Mouse (Mus musculus) heart, embryonic 10.5 days (tissue): ENCODE results near the gene Actl11. TPM values are rescaled to one million over a fixed set of nuclear protein-coding genes. Genes with fewer than 3 reads are reported as not detected.

ENCODE experiments used
- DNase-seq: peaks from one replicate; pipeline ENCODE4 v3.0.0-alpha.2; 2017; ENCODE audit warnings: low spot score
- H3K27ac ChIP-seq: fragments of 300-500 bp; sonication (generic); 2 replicates; pipeline ENCODE4 v1.5.1; 2016; ENCODE audit warnings: mild to moderate bottlenecking
- H3K27me3 ChIP-seq: fragments of 300-500 bp; sonication (generic); 2 replicates; pipeline ENCODE4 v1.6.1; 2016; ENCODE audit warnings: mild to moderate bottlenecking; ENCODE audit not compliant: poor library complexity, insufficient read depth, severe bottlenecking
- H3K36me3 ChIP-seq: fragments of 300-500 bp; sonication (generic); 2 replicates; pipeline ENCODE4 v1.6.1; 2016; ENCODE audit warnings: mild to moderate bottlenecking, moderate library complexity
- H3K4me1 ChIP-seq: fragments of 300-500 bp; sonication (generic); 2 replicates; pipeline ENCODE4 v1.6.1; 2016; ENCODE audit warnings: mild to moderate bottlenecking
- H3K4me3 ChIP-seq: fragments of 300-500 bp; sonication (generic); 2 replicates; pipeline ENCODE4 v1.5.1; 2016; ENCODE audit warnings: mild to moderate bottlenecking, moderate library complexity
- H3K9me3 ChIP-seq: fragments of 300-500 bp; sonication (generic); 2 replicates; pipeline ENCODE4 v1.6.1; 2016; ENCODE audit warnings: mild to moderate bottlenecking, moderate library complexity
- WGBS: fragments of 180-500 bp; shearing (Covaris S2); methylation state at CpG from one replicate; pipeline ENCODE4 v1.1.7; 2016; 5-methylcytosine and 5-hydroxymethylcytosine counted together
- polyA plus RNA-seq: library from polyadenylated mRNA; unstranded; fragments of >200 nt; fragmentation: Nextera tagmentation; extraction: Ambion mirVana; gene quantifications from 2 replicates; pipeline ENCODE4 v1.2.1, GENCODE M21; 2016

Actl11 gene
- polyA plus RNA-seq, 1 experiment from 2014 or later: not detected

DNA sequence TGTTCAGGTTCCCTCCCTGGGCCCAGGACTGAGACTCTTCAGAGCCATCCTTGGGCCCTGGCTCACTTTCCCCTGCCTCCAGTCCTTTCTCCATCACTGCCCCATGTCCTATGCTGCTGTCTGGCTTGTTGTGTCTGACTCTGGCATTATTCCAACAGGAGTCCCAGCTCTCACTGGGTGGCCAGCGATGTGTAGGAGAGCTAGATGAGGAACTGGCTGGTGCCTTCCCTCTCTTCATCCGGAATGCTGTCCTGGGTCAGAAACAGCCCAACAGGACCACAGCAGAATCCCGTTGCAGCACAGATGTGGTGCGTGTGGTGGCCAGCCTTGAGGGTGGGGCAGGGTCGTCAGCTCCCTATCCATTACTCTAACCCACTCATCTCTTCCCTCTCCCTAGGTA lies 42.0 kb downstream of the Actl11 start:
- DNase-seq: no peak
- H3K27ac ChIP-seq: peak overlapping the region; percentile 59; the same call in 1 of the 2 replicates
- H3K4me3 ChIP-seq: no peak overlapping the region
- peaks cover 32% of the 10 kb centered on the region for H3K4me1 ChIP-seq
- no peaks in the 10 kb centered on the region for H3K9me3 ChIP-seq
- 93% methylated on average over 5 of the region's 5 CpGs for WGBS
- peaks cover 54% of the 10 kb centered on the region for H3K36me3 ChIP-seq
- H3K27me3 ChIP-seq: no peaks in the 10 kb centered on the region

DNA sequence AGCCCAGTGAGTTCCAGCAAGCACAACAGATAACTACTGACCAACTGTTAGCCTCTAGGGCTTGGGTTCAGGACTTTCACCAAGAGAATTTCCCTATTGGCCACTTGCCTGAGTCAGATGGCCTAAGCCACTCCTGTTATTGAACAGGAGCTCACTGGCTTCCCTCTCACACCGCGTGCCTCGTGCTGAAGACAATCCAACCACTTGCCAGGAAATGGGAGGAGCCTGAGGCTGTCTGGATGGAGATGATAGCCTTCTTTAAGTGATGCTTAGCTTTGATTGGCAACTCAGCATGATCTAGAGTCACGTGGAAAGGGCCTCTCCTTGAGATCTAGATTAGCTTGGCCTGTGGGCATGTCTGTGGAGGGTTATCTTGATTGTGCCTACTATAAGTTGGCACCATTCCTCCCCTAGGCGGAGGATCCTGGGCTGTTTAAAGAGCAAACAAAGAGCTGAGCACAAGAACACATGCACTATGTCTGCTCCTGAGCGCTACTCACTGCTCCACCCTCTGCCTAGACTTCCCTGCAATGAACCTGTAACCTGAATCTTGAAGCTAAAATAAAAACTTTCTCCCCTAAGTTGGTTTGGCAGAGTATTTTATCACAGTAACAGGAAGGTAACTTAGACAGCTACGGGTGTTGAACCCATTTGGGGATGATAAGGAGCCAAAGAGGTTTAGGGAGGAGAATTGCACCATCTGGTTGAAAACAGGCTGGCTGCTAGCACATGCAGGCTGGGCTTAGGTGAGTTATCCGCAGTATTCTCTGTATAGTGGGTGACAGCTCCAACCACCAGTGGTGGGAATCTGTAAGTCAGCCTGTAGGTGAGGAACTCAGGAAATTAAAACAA lies 43.6 kb downstream of the Actl11 start:
- H3K4me1 ChIP-seq: peaks cover 44% of the 10 kb centered on the region
- H3K4me3 ChIP-seq: no peak overlapping the region
- 55% methylated on average over 8 of the region's 8 CpGs for WGBS
- H3K36me3 ChIP-seq: peaks cover 50% of the 10 kb centered on the region
- peak; percentile 91 for DNase-seq
- no peaks in the 10 kb centered on the region for H3K27me3 ChIP-seq
- H3K9me3 ChIP-seq: no peaks in the 10 kb centered on the region
- peak overlapping the region; percentile 59 for H3K27ac ChIP-seq

DNA sequence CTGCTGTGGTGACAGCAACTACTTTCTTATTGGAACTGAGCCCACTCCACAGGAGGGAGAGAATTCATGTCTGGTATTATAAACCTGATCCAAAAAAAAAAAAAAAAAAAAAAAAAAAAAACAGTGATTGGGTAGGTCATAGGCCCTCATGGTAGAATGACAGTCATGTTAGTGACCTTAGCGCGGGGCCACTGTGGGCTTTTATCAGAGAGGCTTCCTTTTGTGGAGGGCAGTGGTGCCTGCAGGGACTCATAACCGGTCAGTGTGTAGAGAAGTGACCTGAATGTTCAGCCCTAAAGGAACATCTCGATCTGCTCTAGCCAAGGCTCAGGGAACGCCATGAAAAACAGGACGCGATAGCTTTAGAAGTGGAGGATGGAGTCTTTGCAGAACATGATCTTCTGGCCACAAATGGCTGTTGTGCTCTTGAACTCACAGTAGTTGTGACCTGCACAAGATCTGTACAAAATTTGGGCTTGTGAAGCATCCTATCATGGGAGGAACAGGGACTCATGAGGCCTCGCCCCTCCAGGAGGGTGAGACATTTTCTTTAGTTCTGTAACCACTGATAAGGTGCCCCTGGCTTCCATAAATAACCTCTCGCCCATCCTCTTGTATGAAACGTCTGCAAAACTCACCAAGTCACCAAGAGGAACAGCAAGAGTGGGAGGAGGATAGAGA lies 46.4 kb downstream of the Actl11 start:
- H3K4me3 ChIP-seq: peak overlapping the region; percentile 54
- H3K27me3 ChIP-seq: no peaks in the 10 kb centered on the region
- peak; percentile 87 for DNase-seq
- H3K27ac ChIP-seq: peak overlapping the region; percentile 92
- peaks cover 61% of the 10 kb centered on the region for H3K4me1 ChIP-seq
- H3K36me3 ChIP-seq: peaks cover 51% of the 10 kb centered on the region
- H3K9me3 ChIP-seq: no peaks in the 10 kb centered on the region
- WGBS: 36% methylated on average over 10 of the region's 10 CpGs

DNA sequence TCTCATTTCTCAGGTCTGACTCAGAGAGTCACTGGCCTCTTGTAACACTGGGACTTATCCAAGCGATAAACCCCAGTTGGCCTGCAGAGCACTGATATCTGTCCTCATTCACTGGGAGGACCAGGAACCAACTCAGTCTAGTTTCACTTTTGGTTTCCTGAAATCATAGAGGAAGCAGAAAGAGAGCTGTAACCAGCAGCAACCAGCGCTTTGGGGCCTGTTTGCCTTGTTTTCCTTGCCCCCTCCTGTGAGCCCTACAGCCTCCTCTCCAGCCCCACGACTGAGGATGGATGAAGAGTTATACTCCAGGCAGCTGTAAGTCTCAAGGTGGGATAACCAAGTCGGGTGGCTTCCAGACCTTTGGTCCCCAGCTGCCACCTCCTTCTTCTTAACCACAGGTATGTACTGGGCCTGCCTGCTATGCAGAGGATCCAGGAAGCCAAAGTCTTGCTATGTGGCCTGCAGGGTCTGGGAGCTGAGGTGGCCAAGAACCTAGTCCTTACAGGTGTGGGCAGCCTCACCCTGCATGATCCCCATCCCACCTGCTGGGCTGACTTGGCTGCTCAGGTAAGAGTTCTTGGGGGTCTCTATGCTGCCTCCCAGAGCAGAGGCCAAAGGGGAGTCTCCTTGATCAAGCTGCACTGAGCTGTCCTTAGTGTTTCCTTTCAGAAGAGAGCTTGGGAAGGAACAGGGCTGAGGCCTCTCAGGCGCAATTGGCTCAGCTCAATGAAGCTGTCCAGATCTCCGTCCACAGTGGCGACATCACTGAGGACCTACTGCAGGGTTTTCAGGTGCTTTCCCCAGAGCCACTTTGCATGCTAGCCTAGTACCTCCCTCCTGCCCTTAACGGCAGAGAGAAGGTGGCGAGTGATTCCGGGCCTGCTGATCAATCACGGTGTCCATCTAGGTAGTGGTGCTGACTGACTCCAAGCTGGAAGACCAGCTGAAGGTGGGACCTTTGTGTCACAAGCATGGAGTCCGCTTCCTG lies 47.4 kb downstream of the Actl11 start, which contains the start of gene Uba7:
Uba7 (plus strand) TSS at position 107 of the 988 bp plus-strand sequence.
- peaks cover 66% of the 10 kb centered on the region for H3K4me1 ChIP-seq
- H3K36me3 ChIP-seq: peaks cover 47% of the 10 kb centered on the region
- 40% methylated on average over 12 of the region's 12 CpGs for WGBS
- peak; percentile 93 for DNase-seq
- H3K9me3 ChIP-seq: no peaks in the 10 kb centered on the region
- H3K27ac ChIP-seq: peak within 1 kb of the TSS; percentile 92
- H3K4me3 ChIP-seq: peak within 1 kb of the TSS; percentile 54
- H3K27me3 ChIP-seq: no peaks in the 10 kb centered on the region

DNA sequence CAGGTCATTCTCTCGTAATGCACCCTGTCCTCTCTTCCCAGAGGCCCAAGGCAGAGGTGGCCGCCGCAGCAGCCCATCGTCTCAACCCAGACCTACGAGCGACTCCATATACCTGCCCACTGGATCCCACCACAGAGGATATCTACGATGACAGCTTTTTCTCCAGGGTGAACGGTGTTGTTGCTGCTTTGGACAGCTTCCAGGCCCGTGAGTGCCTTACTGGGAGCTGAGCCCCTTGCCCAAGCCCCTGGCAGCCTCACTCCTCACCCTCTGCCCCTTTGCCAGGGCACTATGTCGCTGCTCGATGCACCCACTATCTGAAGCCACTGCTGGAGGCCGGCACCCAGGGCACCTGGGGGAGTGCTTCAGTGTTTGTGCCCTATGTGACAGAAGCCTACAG lies 50.5 kb downstream of the Actl11 start:
- Histone ChIP-seq H3K27me3 (no peaks in the 10 kb centered on the region), H3K36me3 (peaks cover 25% of the 10 kb centered on the region), H3K27ac (peak overlapping the region; percentile 92), H3K4me1 (peaks cover 85% of the 10 kb centered on the region), H3K9me3 (no peaks in the 10 kb centered on the region), H3K4me3 (no peak overlapping the region)
- DNase-seq: no peak
- WGBS: 89% methylated on average over 12 of the region's 12 CpGs

Other genes starting within 250 kb of the Actl11 start
- gene Gnat1, start 248.8 kb upstream of the Actl11 start, polyA plus RNA-seq: 1.2 and 3.2 TPM in 2 replicates
- 4.7 and 13.2 TPM in 2 replicates for gene Sema3f, start 218.0 kb upstream of the Actl11 start, polyA plus RNA-seq
- 131 and 159 TPM in 2 replicates for gene Rbm5, start 157.5 kb upstream of the Actl11 start, polyA plus RNA-seq
- 59.6 and 67.1 TPM in 2 replicates for gene Rbm6, start 55.2 kb upstream of the Actl11 start, polyA plus RNA-seq
- 10.7 and 10.8 TPM in 2 replicates for gene Mon1a, start 40.3 kb upstream of the Actl11 start, polyA plus RNA-seq
- 3.8 and 4.1 TPM in 2 replicates for gene Mst1r, start 21.6 kb upstream of the Actl11 start, polyA plus RNA-seq
- 0.79 and 2.3 TPM in 2 replicates for gene Camkv, start 7.2 kb downstream of the Actl11 start, polyA plus RNA-seq
- gene Traip, start 21.7 kb downstream of the Actl11 start, polyA plus RNA-seq: 18.7 and 30.8 TPM in 2 replicates
- 29.4 and 33.6 TPM in 2 replicates for gene Uba7, start 47.0 kb downstream of the Actl11 start, polyA plus RNA-seq
- gene Gm20661, start 54.6 kb downstream of the Actl11 start, polyA plus RNA-seq: 2.2 and 3.4 TPM in 2 replicates
- 58.7 and 71.1 TPM in 2 replicates for gene Inka1, start 57.4 kb downstream of the Actl11 start, polyA plus RNA-seq
- gene Cdhr4, start 64.0 kb downstream of the Actl11 start, polyA plus RNA-seq: 4.0 and 5.2 TPM in 2 replicates
- 0.69 and 1.0 TPM in 2 replicates for gene Gm20662, start 67.9 kb downstream of the Actl11 start, polyA plus RNA-seq
- 40.7 and 42.3 TPM in 2 replicates for gene Ip6k1, start 74.0 kb downstream of the Actl11 start, polyA plus RNA-seq
- gene Gmppb, start 120.8 kb downstream of the Actl11 start, polyA plus RNA-seq: 30.4 and 30.7 TPM in 2 replicates
- 2.5 and 3.2 TPM in 2 replicates for gene Amigo3, start 124.7 kb downstream of the Actl11 start, polyA plus RNA-seq
- gene Mst1, start 152.0 kb downstream of the Actl11 start, polyA plus RNA-seq: 1.6 TPM in 2 replicates
- gene Rnf123, start 154.9 kb downstream of the Actl11 start, polyA plus RNA-seq: 31.8 and 33.1 TPM in 2 replicates
- gene Apeh, start 166.1 kb downstream of the Actl11 start, polyA plus RNA-seq: 80.7 and 84.4 TPM in 2 replicates